Mouse (Mus musculus) testis, adult 2 months (tissue): ENCODE data around the gene B3gat3.

Experiments used
- CTCF ChIP-seq: fragments of 200-500 bp; IDR thresholded peaks from 2 replicates; pipeline ENCODE4 v1.5.1; 2012; ENCODE audit warnings: low read depth, mild to moderate bottlenecking, inconsistent platforms, low read length, moderate library complexity; ENCODE audit not compliant: control insufficient read depth, insufficient read depth, insufficient replicate concordance
- POLR2A ChIP-seq: fragments of 200-500 bp; IDR thresholded peaks from 2 replicates; pipeline ENCODE4 v1.6.1; 2012; ENCODE audit warnings: low read depth, mild to moderate bottlenecking, inconsistent platforms, low read length, moderate library complexity; ENCODE audit not compliant: control insufficient read depth

GRCm38 (mm10) chr19:8944062-8944461 is 23.9 kb downstream of the B3gat3 start:
- TF ChIP-seq POLR2A (no peak), CTCF (no peak)
